Mouse (Mus musculus) splenic B cell, adult 2 months (primary cell): ENCODE measurements around the gene Tbx19.

ENCODE experiments used
- DNase-seq: peaks from one replicate; pipeline ENCODE4 v3.0.0-alpha.2; 2011; ENCODE audit warnings: low read depth, low spot score
- H3K27me3 ChIP-seq: 2 replicates; pipeline ENCODE4 v1.6.1; 2012; ENCODE audit warnings: mild to moderate bottlenecking, low read length, moderate library complexity, mixed read lengths; ENCODE audit not compliant: control insufficient read depth, poor library complexity, insufficient read depth, severe bottlenecking
- H3K36me3 ChIP-seq: 2 replicates; pipeline ENCODE4 v1.6.1; 2012; ENCODE audit warnings: mild to moderate bottlenecking, low read length, moderate library complexity, mixed read lengths; ENCODE audit not compliant: control insufficient read depth, poor library complexity, insufficient read depth, severe bottlenecking

The Tbx19 gene

DNA sequence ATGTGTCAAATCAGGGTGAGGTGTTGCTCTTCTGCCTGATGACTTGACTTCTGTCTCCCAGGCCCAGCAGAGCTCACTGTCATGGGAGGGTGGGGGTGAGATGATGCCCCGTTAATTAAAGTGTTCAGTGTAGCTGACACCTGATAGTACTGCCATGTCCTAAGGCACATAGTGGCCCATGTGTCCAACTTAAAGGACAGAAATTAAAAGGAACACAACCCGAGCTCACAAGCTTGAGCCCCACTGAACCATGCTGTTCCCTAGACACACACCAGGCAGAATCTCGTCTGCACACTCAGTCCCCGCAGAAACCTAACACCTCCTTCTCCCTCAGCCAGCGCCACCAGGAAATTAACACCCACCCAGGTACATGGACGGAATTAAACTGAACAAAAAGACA, 4.3 kb upstream of the Tbx19 start:
- DNase-seq = no peak
- H3K27me3 ChIP-seq = no peaks in the 10 kb centered on the region
- H3K36me3 ChIP-seq = no peaks in the 10 kb centered on the region

- no peaks in the 10 kb centered on the region for H3K36me3 ChIP-seq
- no peak for DNase-seq
- H3K27me3 ChIP-seq = no peaks in the 10 kb centered on the region
Observed at GRCm38 (mm10) chr1:165158841-165159240, 1.7 kb downstream of the Tbx19 start.

- Histone ChIP-seq H3K27me3 (no peaks in the 10 kb centered on the region), H3K36me3 (no peaks in the 10 kb centered on the region)
- DNase-seq = peak; percentile 16
Observed at GRCm38 (mm10) chr1:165154162-165154561, 6.4 kb downstream of the Tbx19 start.

DNA sequence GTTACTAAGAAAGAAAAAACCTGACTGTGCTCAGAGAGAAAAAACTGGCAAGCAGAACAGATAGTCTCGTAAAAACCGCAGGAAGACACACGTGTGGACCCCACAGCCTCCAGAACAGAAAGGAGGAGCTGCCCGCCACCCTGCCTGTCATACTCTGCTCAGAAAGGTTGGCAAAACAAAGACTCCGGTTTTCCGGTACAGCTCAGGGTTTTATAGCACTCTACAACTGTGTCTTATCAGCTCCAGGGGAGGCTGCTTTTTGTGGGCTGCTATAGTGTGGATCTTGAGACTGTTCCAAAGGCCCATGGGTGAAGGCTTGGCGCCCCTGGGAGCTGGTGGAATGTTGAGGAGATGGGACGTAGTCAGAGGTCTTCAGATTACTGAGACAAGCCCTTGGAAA, 9.4 kb downstream of the Tbx19 start:
- DNase-seq = no peak
- Histone ChIP-seq H3K36me3 (no peaks in the 10 kb centered on the region), H3K27me3 (no peaks in the 10 kb centered on the region)

DNA sequence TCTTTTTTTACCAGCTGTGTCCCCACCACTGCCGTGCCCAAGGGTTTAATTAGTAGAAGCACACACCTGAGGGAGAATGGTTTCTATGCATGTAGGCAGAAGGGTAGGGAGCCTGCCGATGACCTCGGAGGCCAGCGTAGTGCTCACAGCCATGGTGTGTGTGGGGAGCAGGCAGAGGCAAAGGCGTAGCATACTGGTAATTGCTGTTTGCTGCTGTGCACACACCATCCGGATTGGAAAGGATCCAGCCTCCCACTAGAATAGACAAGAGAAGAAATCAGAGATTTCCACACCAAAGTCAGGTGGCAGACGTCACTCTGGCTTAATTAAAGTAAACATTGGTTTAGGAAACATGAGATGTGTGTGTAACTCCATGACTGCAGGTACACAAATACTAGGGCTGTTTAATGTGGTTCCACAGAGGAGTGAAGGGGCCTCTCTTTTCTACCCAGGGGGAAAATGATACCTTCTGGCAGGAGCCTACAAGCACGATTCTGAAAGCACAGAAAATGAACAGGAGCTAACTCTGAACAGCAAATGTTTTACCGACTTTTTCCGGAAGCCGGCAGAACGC, 18.1 kb downstream of the Tbx19 start:
- DNase-seq = no peak
- Histone ChIP-seq H3K27me3 (no peaks in the 10 kb centered on the region), H3K36me3 (no peaks in the 10 kb centered on the region)

GRCm38 (mm10) chr1:165140227-165140626, 20.3 kb downstream of the Tbx19 start:
- Histone ChIP-seq H3K36me3 (no peaks in the 10 kb centered on the region), H3K27me3 (no peaks in the 10 kb centered on the region)
- DNase-seq = no peak

- no peaks in the 10 kb centered on the region for H3K36me3 ChIP-seq
- DNase-seq = no peak
Observed at GRCm38 (mm10) chr1:165133858-165134257, 26.7 kb downstream of the Tbx19 start.

GRCm38 (mm10) chr1:165133279-165133678, 27.3 kb downstream of the Tbx19 start:
- no peaks in the 10 kb centered on the region for H3K36me3 ChIP-seq
- peak; percentile 58 for DNase-seq
- no peaks in the 10 kb centered on the region for H3K27me3 ChIP-seq

More at GRCm38 (mm10) chr1:165133858-165134257, 26.7 kb downstream of the Tbx19 start:
- no peaks in the 10 kb centered on the region for H3K27me3 ChIP-seq

GRCm38 (mm10) chr1:165132187-165132877, 28.2 kb downstream of the Tbx19 start:
- DNase-seq = peak; percentile 85
- Histone ChIP-seq H3K27me3 (no peaks in the 10 kb centered on the region), H3K36me3 (no peaks in the 10 kb centered on the region)

- DNase-seq = no peak
- Histone ChIP-seq H3K36me3 (no peaks in the 10 kb centered on the region), H3K27me3 (no peaks in the 10 kb centered on the region)
Observed at GRCm38 (mm10) chr1:165129573-165129972, 31.0 kb downstream of the Tbx19 start.

GRCm38 (mm10) chr1:165121096-165121495, 39.5 kb downstream of the Tbx19 start:
- H3K36me3 ChIP-seq = no peaks in the 10 kb centered on the region
- H3K27me3 ChIP-seq = no peaks in the 10 kb centered on the region
- no peak for DNase-seq

- DNase-seq = peak; percentile 88
- Histone ChIP-seq H3K36me3 (no peaks in the 10 kb centered on the region), H3K27me3 (no peaks in the 10 kb centered on the region)
Observed at GRCm38 (mm10) chr1:165120349-165120898, 40.1 kb downstream of the Tbx19 start.

GRCm38 (mm10) chr1:165119760-165120159, 40.8 kb downstream of the Tbx19 start:
- no peaks in the 10 kb centered on the region for H3K36me3 ChIP-seq
- H3K27me3 ChIP-seq = no peaks in the 10 kb centered on the region; the same call in 1 of the 2 replicates
- no peak for DNase-seq

- no peak for DNase-seq
- no peaks in the 10 kb centered on the region for H3K36me3 ChIP-seq
- H3K27me3 ChIP-seq = no peaks in the 10 kb centered on the region; the same call in 1 of the 2 replicates
Observed at GRCm38 (mm10) chr1:165119011-165119726, 41.4 kb downstream of the Tbx19 start.
